Mouse (Mus musculus): ENCODE data around the gene Pcyt2. TPM values are rescaled to one million over a fixed set of nuclear protein-coding genes. Genes with fewer than 3 reads are reported as not detected.

Gene Pcyt2
- polyA plus RNA-seq, 1 experiment, result 260 TPM

DNA sequence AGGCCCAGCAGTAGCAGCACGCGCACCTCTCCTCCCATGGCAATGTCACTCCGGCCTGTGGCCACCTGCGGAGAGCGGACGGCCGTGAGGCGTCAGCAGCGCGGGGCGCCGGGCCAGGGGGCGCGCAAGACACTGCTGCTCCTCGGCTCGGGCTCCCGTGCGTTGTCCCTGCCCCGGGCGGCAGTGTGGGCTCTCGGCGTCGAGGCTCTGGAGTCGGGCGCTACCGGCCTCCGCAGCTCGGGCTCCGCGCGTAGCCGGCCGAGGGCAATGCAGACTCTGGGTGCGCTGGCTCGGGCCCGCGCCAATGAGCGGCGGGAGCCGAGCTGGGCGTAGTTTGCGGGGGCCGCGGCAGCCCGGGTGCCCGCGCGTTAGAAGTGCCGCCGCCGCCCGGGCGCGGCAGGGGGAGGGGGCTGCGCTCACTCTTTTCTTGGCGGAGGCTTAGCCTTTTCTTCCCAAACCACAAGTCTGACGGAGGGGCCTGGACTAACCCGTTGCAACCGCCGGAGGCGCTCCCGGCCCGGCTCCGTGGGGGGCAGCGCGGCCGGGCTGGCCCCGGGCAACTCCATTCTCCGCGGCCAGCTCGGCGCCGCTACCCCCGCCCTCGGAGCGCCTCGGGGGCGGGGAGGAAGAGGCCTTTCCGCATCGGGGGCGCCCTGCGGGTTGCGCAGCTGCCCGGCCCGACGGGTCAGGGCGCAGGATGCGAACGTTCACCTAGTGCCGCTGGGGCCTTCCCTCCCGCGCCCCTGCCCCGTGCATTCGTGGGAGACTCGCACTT is 42.8 kb upstream of the Pcyt2 start:
- Histone ChIP-seq H3K36me3 (ENCODE audit: control insufficient read depth, insufficient read depth, low read length) (no peaks in the 10 kb centered on the region), H3K4me3 (ENCODE audit: control insufficient read depth, insufficient read depth, low read length) (peak overlapping the region; percentile 15), H3K27ac (ENCODE audit: control insufficient read depth, insufficient read depth, low read length) (no peak overlapping the region), H3K4me1 (replicated peaks; ENCODE audit: control insufficient read depth, insufficient read depth, low read length) (peaks cover 14% of the 10 kb centered on the region), H3K27me3 (ENCODE audit: control insufficient read depth, insufficient read depth, low read length) (peaks cover 25% of the 10 kb centered on the region)
- 1% methylated on average over 92 of the region's 95 CpGs for WGBS
- TF ChIP-seq CTCF (IDR thresholded peaks at IDR 0.05; ENCODE audit: borderline replicate concordance, control insufficient read depth, extremely low read depth, insufficient read depth, low read length, poor library complexity) (no peak), POLR2A (IDR thresholded peaks at IDR 0.05; ENCODE audit: control insufficient read depth, extremely low read depth, insufficient read depth, low read length, poor library complexity) (no peak)
- peak; percentile 18 for DNase-seq

DNA sequence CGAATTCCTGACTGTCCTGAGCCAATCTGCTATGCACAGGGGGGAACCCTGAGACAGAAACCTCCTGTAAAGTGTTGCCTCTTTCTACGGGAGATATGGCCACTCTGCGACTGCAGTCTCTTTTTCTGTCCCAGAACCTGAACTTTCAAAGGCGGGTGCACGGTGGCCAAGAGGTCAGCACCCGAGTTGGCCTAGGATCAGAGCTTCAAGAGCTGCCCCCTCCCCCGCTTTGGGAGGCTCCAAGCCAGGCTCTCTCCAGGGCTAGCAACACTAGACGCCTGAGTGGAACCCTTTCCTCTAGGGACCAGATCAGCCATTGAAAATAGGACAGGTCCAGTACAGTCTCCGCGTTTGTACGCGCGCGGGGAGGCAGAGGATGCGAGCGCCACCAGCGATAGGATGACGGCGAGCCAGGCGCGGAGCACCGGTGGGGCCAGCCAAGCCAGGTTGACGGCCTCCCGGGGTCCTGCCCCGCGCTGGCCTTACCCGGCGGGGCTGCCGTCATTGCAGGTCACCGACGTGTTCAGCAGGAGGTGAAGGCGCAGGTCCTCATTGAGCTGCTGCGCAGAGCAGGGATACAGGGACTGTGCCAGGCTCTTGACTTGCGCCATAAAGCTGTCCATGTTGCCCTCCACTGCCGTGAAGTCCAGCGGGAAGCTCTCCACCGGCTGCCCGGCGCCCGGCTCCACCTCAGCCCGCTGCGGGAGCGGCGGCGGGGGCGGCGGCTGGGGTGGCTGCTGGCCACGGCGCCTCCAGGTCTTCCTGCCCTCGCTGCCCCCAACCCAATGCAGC is 42.0 kb upstream of the Pcyt2 start:
- Histone ChIP-seq H3K27ac (ENCODE audit: control insufficient read depth, insufficient read depth, low read length) (no peak overlapping the region), H3K36me3 (ENCODE audit: control insufficient read depth, insufficient read depth, low read length) (no peaks in the 10 kb centered on the region), H3K4me3 (ENCODE audit: control insufficient read depth, insufficient read depth, low read length) (no peak overlapping the region; the same call in 1 of the 2 replicates), H3K4me1 (replicated peaks; ENCODE audit: control insufficient read depth, insufficient read depth, low read length) (peaks cover 14% of the 10 kb centered on the region), H3K27me3 (ENCODE audit: control insufficient read depth, insufficient read depth, low read length) (peaks cover 25% of the 10 kb centered on the region)
- no peak for TF ChIP-seq CTCF (IDR thresholded peaks at IDR 0.05; ENCODE audit: borderline replicate concordance, control insufficient read depth, extremely low read depth, insufficient read depth, low read length, poor library complexity)
- TF ChIP-seq POLR2A (IDR thresholded peaks at IDR 0.05; ENCODE audit: control insufficient read depth, extremely low read depth, insufficient read depth, low read length, poor library complexity), result no peak
- WGBS, result 9% methylated on average over 50 of the region's 50 CpGs
- no peak for DNase-seq

DNA sequence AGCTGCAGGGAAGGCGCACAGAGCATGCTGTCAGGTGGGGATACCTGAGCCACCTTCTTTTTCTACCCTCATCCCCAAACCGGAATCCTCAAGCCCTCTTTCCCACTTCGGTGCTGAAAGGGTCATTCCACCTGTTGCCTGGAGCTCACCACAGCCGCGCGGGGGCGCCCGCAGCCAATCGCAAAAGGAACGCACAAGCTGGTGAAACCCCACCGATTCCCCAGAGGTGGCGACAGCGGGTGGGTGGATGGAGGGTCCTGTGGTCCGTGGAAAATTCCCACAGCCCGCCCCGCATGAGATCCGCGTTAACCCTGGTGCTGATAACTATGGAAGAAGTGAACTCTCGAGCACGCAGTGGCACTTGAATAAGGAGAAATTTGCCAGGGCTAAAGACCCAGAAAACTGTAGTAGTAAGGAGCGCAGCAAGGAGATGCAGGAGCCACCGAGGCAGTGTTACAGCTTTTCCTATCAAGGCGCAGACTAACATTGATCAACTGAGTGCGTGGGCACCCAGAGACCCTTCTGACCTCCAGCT is 41.2 kb upstream of the Pcyt2 start:
- no peaks in the 10 kb centered on the region for H3K36me3 ChIP-seq (ENCODE audit: control insufficient read depth, insufficient read depth, low read length)
- no peak overlapping the region for H3K27ac ChIP-seq (ENCODE audit: control insufficient read depth, insufficient read depth, low read length)
- DNase-seq, result peak; percentile 87
- H3K4me3 ChIP-seq (ENCODE audit: control insufficient read depth, insufficient read depth, low read length), result no peak overlapping the region
- peaks cover 25% of the 10 kb centered on the region for H3K27me3 ChIP-seq (ENCODE audit: control insufficient read depth, insufficient read depth, low read length)
- TF ChIP-seq POLR2A (IDR thresholded peaks at IDR 0.05; ENCODE audit: control insufficient read depth, extremely low read depth, insufficient read depth, low read length, poor library complexity) (no peak), CTCF (IDR thresholded peaks at IDR 0.05; ENCODE audit: borderline replicate concordance, control insufficient read depth, extremely low read depth, insufficient read depth, low read length, poor library complexity) (peak; percentile 89)
- 4% methylated on average over 24 of the region's 24 CpGs for WGBS
- peaks cover 14% of the 10 kb centered on the region for H3K4me1 ChIP-seq (replicated peaks; ENCODE audit: control insufficient read depth, insufficient read depth, low read length)

DNA sequence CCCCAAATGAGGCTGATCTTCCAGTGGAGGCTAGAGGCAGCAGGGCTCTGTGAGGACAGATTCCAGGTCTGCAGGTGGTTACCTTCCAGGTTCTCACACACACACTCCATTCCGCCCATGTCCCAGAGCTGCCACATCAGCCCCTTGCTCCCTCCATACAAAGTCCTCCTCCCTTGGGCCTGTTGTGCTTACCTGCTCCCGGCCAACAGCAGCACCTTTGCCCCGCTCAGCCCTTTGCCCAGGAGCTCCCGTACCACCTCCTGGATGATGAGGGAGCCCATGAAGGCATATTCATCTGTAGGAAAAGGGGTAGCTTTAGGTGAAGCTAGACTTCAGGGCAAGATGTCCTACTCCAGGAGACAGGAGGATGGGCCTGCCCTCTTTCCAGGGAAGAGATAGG is 39.6 kb upstream of the Pcyt2 start:
- Histone ChIP-seq H3K27ac (ENCODE audit: control insufficient read depth, insufficient read depth, low read length) (no peak overlapping the region), H3K4me3 (ENCODE audit: control insufficient read depth, insufficient read depth, low read length) (no peak overlapping the region), H3K27me3 (ENCODE audit: control insufficient read depth, insufficient read depth, low read length) (peaks cover 21% of the 10 kb centered on the region), H3K36me3 (ENCODE audit: control insufficient read depth, insufficient read depth, low read length) (no peaks in the 10 kb centered on the region), H3K4me1 (replicated peaks; ENCODE audit: control insufficient read depth, insufficient read depth, low read length) (peaks cover 14% of the 10 kb centered on the region)
- no peak for TF ChIP-seq CTCF (IDR thresholded peaks at IDR 0.05; ENCODE audit: borderline replicate concordance, control insufficient read depth, extremely low read depth, insufficient read depth, low read length, poor library complexity)
- no peak for TF ChIP-seq POLR2A (IDR thresholded peaks at IDR 0.05; ENCODE audit: control insufficient read depth, extremely low read depth, insufficient read depth, low read length, poor library complexity)
- 96% methylated on average over 4 of the region's 4 CpGs for WGBS
- no peak for DNase-seq

DNA sequence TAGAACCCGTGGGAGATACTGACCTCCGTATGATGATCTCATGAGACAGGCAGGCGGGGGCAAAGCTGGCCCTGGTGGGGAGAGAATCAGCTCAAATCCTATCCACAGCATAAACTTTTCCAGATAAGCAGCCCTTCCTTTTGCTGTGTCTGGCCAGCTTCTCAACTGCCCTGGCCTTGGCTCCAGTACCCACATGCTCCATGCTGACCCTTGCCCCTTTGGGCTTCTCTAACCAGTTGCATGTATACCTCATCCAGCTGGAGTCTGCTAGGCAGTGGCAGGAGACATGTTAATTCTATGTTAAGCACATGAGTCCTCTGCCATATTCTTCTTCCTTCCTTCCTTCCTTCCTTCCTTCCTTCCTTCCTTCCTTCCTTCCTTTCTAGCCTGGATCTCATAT is 37.0 kb upstream of the Pcyt2 start:
- Histone ChIP-seq H3K4me1 (replicated peaks; ENCODE audit: control insufficient read depth, insufficient read depth, low read length) (0 out of 2 replicates have a peak, but pooled peaks cover 2% of the 10 kb centered on the region), H3K27me3 (ENCODE audit: control insufficient read depth, insufficient read depth, low read length) (peaks cover 5% of the 10 kb centered on the region; the same call in 1 of the 2 replicates), H3K36me3 (ENCODE audit: control insufficient read depth, insufficient read depth, low read length) (no peaks in the 10 kb centered on the region), H3K27ac (ENCODE audit: control insufficient read depth, insufficient read depth, low read length) (no peak overlapping the region), H3K4me3 (ENCODE audit: control insufficient read depth, insufficient read depth, low read length) (no peak overlapping the region)
- TF ChIP-seq CTCF (IDR thresholded peaks at IDR 0.05; ENCODE audit: borderline replicate concordance, control insufficient read depth, extremely low read depth, insufficient read depth, low read length, poor library complexity), result no peak
- no peak for TF ChIP-seq POLR2A (IDR thresholded peaks at IDR 0.05; ENCODE audit: control insufficient read depth, extremely low read depth, insufficient read depth, low read length, poor library complexity)
- DNase-seq, result no peak
- WGBS, result 89% methylated on average over 3 of the region's 3 CpGs

DNA sequence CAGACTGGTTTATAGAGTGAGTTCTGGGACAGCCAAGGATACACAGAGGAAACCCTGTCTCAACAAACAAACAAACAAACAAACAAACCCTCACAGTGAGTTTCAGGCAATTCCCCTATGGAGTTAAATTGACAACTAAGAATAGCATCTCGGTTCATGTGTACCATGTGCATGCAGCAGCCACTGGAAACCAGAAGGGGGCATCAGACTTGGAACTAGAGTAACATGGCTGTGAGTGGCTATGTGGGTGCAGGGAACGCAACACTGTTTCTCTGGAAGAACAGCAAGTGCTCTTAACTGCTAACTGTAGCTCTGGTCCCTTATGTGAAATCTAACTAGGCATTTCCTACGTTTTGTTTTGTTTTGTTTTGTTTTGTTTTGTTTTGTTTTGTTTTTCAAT is 34.1 kb upstream of the Pcyt2 start:
- H3K27me3 ChIP-seq (ENCODE audit: control insufficient read depth, insufficient read depth, low read length), result no peaks in the 10 kb centered on the region
- 96% methylated on average over 3 of the region's 3 CpGs for WGBS
- H3K36me3 ChIP-seq (ENCODE audit: control insufficient read depth, insufficient read depth, low read length), result no peaks in the 10 kb centered on the region
- DNase-seq, result no peak
- TF ChIP-seq POLR2A (IDR thresholded peaks at IDR 0.05; ENCODE audit: control insufficient read depth, extremely low read depth, insufficient read depth, low read length, poor library complexity) (no peak), CTCF (IDR thresholded peaks at IDR 0.05; ENCODE audit: borderline replicate concordance, control insufficient read depth, extremely low read depth, insufficient read depth, low read length, poor library complexity) (no peak)
- H3K4me1 ChIP-seq (replicated peaks; ENCODE audit: control insufficient read depth, insufficient read depth, low read length), result peaks cover 11% of the 10 kb centered on the region
- H3K4me3 ChIP-seq (ENCODE audit: control insufficient read depth, insufficient read depth, low read length), result no peak overlapping the region
- H3K27ac ChIP-seq (ENCODE audit: control insufficient read depth, insufficient read depth, low read length), result no peak overlapping the region
